Mouse (Mus musculus) spleen, postnatal 36 days (tissue): ENCODE measurements around the gene Bhlhe23.

Experiments used
- DNase-seq, 2 experiments: peaks; one replicate each; pipeline ENCODE4 v3.0.0; 2022; ENCODE audit warnings: low spot score in 2 of 2, mixed read lengths in 1 of 2

Bhlhe23 gene

GRCm38 (mm10) chr2:180725856-180726629 lies 50.7 kb downstream of the Bhlhe23 start:
- no peak for DNase-seq

GRCm38 (mm10) chr2:180725414-180725778 lies 51.3 kb downstream of the Bhlhe23 start:
- no peak for DNase-seq

- DNase-seq: peak; percentile 85 to 86
Measured at GRCm38 (mm10) chr2:180724585-180725413, 51.9 kb downstream of the Bhlhe23 start, which contains the start of gene Slc17a9. Gene Slc17a9 (plus strand): TSS chr2:180725263.
